Mouse (Mus musculus) c-Kit-negative CD71-positive TER-119-positive erythroid progenitor cells, embryonic 14.5 days (primary cell): ENCODE measurements at regions not wholly inside any gene's neighbourhood (a gene's known extent, or its start where the extent isn't known, plus 50 kb on each side); places are given as distances from the start of the nearest gene placed in this dataset.

ENCODE experiments used
- DNase-seq: peaks from one replicate; pipeline ENCODE4 v3.0.0-alpha.2; 2013; ENCODE audit warnings: low read depth, low spot score

DNA sequence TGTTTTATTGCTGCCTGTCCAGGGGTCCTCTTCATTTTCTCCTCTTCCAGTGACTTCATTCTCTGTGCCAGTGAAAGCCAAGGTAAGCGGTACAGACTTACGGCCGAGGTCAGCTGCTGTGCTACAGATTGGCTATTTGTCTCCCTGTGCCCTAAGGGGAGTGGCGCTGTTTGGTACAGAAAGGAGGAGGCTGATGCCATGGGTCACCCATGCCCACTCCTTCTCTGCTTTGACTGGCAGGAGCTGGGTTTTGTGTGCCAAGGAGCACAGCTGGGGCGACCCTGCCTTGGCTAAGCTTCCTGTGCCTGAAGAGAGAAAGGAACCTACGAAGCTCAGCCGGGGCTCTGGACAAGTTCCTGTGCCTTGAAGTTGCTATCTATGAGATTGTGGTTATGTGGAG lies 70.0 kb upstream of the Fggy start:
- DNase-seq = no peak

DNA sequence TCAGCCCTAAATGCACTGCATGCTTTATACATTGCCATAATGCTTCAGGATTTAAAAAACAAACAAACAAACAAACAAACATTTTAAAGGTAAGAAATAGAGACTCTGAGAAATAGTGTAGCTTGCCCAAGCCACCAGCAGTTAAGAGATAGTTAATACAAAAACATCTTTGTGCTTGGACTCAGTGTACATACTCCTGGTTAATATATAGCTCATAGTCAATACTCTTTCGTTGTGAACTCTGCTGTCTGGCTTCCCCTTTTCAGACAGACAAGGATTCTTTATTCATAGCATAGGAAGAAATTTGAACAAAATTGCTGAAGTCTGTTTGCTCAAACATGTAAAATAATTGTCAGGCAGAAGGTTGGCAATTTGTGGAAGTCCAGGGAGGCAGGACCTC lies 69.3 kb upstream of the Fggy start:
- no peak for DNase-seq

DNA sequence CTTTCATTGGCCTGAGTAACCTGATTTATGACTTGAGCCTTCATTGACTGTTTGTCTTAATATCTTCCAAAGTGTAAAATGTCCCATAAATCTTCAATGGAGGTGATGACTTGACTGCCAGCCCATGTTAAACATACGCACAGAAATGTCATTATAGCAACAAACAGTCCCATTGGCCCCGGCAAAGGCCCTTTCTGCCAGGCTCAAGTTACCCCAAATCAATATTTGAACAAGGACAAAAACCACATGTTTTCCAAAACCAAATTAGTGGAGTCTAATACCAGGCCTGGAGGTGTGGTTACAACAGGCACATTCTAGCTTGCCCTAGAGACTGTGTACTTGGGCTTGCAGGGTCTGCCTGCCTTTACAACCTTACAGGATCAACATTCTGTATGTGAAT lies 68.2 kb upstream of the Fggy start:
- no peak for DNase-seq

DNA sequence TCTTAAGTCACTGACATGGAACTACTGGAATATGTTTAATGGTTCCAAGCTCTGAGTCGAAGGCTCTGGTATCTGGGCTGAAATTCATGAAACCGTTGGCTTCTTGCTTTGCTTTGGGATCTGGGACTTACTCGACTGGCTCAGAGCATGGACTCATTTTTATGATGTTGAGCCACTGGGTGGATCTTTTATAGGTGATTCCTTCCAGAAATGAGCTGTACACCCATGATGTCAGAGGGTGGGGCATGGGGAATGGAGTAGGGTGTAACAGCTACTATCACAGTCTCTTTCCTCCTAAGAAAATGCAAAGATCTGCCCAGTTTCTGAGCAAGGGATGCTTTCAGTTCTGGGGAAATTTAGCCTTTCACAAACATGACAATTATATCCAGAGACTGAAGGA lies 57.0 kb upstream of the Fggy start:
- no peak for DNase-seq

DNA sequence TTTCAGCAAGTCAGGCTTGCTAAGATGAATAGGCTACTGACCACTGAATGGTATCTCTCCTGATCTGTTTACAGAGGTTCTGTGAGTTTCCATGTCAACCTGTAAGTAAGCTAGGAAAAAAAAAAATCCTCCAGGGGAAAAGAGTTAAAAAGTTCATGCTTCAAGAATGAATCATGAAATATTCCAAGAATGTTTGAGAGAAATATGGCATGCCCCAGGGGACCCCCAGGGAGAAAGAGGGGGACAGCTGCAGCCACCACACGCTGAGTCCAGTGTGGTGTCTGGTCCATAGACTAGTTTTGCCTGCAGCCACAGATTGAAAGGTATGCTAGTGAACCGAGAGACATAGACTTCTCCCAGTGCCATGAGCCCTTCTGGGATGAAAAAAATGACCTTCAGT lies 56.1 kb upstream of the Fggy start:
- DNase-seq = no peak

DNA sequence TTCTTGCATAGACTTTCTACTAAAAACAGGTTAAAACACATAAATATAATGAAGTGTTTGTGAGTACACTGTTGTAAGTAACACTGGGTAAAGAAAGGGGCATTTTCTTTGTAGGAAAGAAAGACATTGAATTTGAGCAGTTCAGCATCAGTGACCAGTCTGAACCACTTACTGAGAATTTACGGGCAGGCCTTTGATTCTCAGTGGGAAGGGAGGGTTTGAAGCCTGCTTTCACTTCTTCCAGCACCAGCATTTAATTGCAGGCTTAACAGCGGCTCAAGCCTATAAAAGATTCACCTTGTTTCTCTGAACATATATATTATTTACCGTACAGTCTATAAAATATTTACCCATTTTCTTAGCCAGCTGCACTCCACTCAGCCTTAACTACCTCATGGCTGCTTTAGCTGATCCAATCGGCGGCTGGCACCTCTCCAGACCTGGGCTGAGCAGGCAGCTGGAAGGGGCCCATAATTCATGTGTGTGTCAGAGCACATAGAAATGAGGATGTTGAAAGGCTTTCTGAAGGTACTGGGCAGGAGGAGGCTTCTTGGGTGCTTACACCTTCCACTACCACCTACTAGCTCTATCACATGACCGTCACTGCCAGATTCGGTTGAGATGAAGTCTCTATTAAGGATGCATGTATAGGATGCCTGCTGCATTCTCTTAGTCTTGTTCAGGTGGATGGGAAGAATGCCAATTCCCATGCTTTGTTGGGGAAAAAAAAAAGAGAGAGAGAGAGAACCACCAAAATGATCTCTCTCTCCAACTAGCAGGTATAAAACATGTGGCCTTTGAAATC lies 50.0 kb upstream of the Fggy start:
- no peak for DNase-seq
